Mouse (Mus musculus): ENCODE results near the gene Egflam. TPM values are rescaled to one million over a fixed set of nuclear protein-coding genes. Genes with fewer than 3 reads are reported as not detected.

The Egflam gene
- total and polyA plus RNA-seq, 3 experiments = not detected

- no peaks in the 10 kb centered on the region for H3K4me1 ChIP-seq (ENCODE audit: control insufficient read depth in 1 of 2, insufficient read depth in 2 of 2)
- TF ChIP-seq SMC3 (IDR thresholded peaks at IDR 0.05; ENCODE audit: low read depth, low read length) = no peak
- TF ChIP-seq CTCF (conservative IDR thresholded peaks at IDR 0.05 in 1 of 2, IDR thresholded peaks at IDR 0.05 in 1 of 2; ENCODE audit: low read depth in 2 of 2, low read length in 2 of 2) = no peak
- no peak for TF ChIP-seq HCFC1 (IDR thresholded peaks at IDR 0.05; ENCODE audit: low read depth, low read length)
- no peak for TF ChIP-seq IRF4 (IDR thresholded peaks at IDR 0.05; ENCODE audit: low read depth, low read length)
- TF ChIP-seq MAZ (IDR thresholded peaks at IDR 0.05; ENCODE audit: low read depth, low read length) = no peak
- TF ChIP-seq GABPA (IDR thresholded peaks at IDR 0.05; ENCODE audit: insufficient replicate concordance, low read depth, low read length) = no peak
- TF ChIP-seq ZMIZ1 (IDR thresholded peaks at IDR 0.05; ENCODE audit: low read depth, low read length) = no peak
- no peak for TF ChIP-seq TCF12 (IDR thresholded peaks at IDR 0.05; ENCODE audit: low read depth, low read length)
- no peak for TF ChIP-seq ZNF384 (IDR thresholded peaks at IDR 0.05; ENCODE audit: low read depth, low read length)
- TF ChIP-seq MAX (IDR thresholded peaks at IDR 0.05; ENCODE audit: low read length) = no peak
- no peak for TF ChIP-seq ZC3H11A (IDR thresholded peaks at IDR 0.05; ENCODE audit: low read depth, low read length)
- TF ChIP-seq ELF1 (IDR thresholded peaks at IDR 0.05; ENCODE audit: low read depth, low read length) = no peak
- no peak for TF ChIP-seq RAD21 (IDR thresholded peaks at IDR 0.05; ENCODE audit: low read depth, low read length)
- TF ChIP-seq EP300 (IDR thresholded peaks at IDR 0.05; ENCODE audit: low read length) = no peak
- no peak for TF ChIP-seq POLR2A (IDR thresholded peaks at IDR 0.05; ENCODE audit: low read depth, low read length)
- dilution Hi-C loops (cut with MboI; ENCODE audit: extremely low pct_ligation_motif_present, extremely low pct_unique_long_range_greater_than_20kb, low sequenced_read_pairs) (no loop called here), in situ Hi-C loops (cut with MboI; ENCODE audit: low pct_ligation_motif_present, low pct_unique_long_range_greater_than_20kb, low sequenced_read_pairs) (no loop called here)
- no peak for DNase-seq (ENCODE audit: extremely low read depth)
- H3K4me2 ChIP-seq (ENCODE audit: insufficient read depth, low read depth, poor library complexity, severe bottlenecking) = no peak overlapping the region
- H3K79me2 ChIP-seq (replicated peaks; ENCODE audit: control insufficient read depth, extremely low read depth, insufficient read depth, poor library complexity, severe bottlenecking) = no peaks in the 10 kb centered on the region
- H3K4me3 ChIP-seq (replicated peaks in 1 of 3; ENCODE audit: low read depth in 2 of 3, low read length in 2 of 3, poor library complexity in 1 of 3) = no peak overlapping the region
- H3K27me3 ChIP-seq (replicated peaks) = peaks cover 46% of the 10 kb centered on the region
- H3K27ac ChIP-seq (ENCODE audit: insufficient read depth, low read depth) = no peak overlapping the region
- H3K36me3 ChIP-seq (replicated peaks in 1 of 2; ENCODE audit: control insufficient read depth in 1 of 2, insufficient read depth in 1 of 2, low read length in 1 of 2) = no peaks in the 10 kb centered on the region
- H3K9ac ChIP-seq (ENCODE audit: insufficient read depth, low read depth) = no peak overlapping the region
- no peaks in the 10 kb centered on the region for H3K9me3 ChIP-seq (replicated peaks; ENCODE audit: low read length)
These were observed 116.6 kb downstream of the Egflam start for GRCm38 (mm10) chr15:7281579-7281978.

GRCm38 (mm10) chr15:7263822-7264221 lies 134.4 kb downstream of the Egflam start:
- in situ Hi-C loops (cut with MboI; ENCODE audit: low pct_ligation_motif_present, low pct_unique_long_range_greater_than_20kb, low sequenced_read_pairs) = no loop called here

More at GRCm38 (mm10) chr15:7263822-7264221, 134.4 kb downstream of the Egflam start:
- peak; percentile 65 for DNase-seq (ENCODE audit: extremely low read depth)
- Histone ChIP-seq H3K9ac (ENCODE audit: insufficient read depth, low read depth) (no peak overlapping the region), H3K36me3 (replicated peaks in 1 of 2; ENCODE audit: control insufficient read depth in 1 of 2, insufficient read depth in 1 of 2, low read length in 1 of 2) (no peaks in the 10 kb centered on the region), H3K4me1 (ENCODE audit: control insufficient read depth in 1 of 2, insufficient read depth in 2 of 2) (no peaks in the 10 kb centered on the region), H3K27me3 (replicated peaks) (peaks cover 57% of the 10 kb centered on the region), H3K79me2 (replicated peaks; ENCODE audit: control insufficient read depth, extremely low read depth, insufficient read depth, poor library complexity, severe bottlenecking) (no peaks in the 10 kb centered on the region), H3K27ac (ENCODE audit: insufficient read depth, low read depth) (no peak overlapping the region), H3K4me3 (replicated peaks in 1 of 3; ENCODE audit: low read depth in 2 of 3, low read length in 2 of 3, poor library complexity in 1 of 3) (no peak overlapping the region), H3K9me3 (replicated peaks; ENCODE audit: low read length) (no peaks in the 10 kb centered on the region), H3K4me2 (ENCODE audit: insufficient read depth, low read depth, poor library complexity, severe bottlenecking) (no peak overlapping the region)
- TF ChIP-seq CHD1 (IDR thresholded peaks at IDR 0.05; ENCODE audit: low read depth, low read length) (no peak), MEF2A (IDR thresholded peaks at IDR 0.05; ENCODE audit: borderline replicate concordance, low read depth, low read length) (no peak), MAZ (IDR thresholded peaks at IDR 0.05; ENCODE audit: low read depth, low read length) (no peak), E2F4 (IDR thresholded peaks at IDR 0.05; ENCODE audit: insufficient replicate concordance, low read depth, low read length) (no peak), RAD21 (IDR thresholded peaks at IDR 0.05; ENCODE audit: low read depth, low read length) (peak; percentile 60), JUN (IDR thresholded peaks at IDR 0.05; ENCODE audit: insufficient read depth, low read depth, low read length) (no peak), MYC (IDR thresholded peaks at IDR 0.05; ENCODE audit: low read depth, low read length) (no peak), ZC3H11A (IDR thresholded peaks at IDR 0.05; ENCODE audit: low read depth, low read length) (no peak), IRF4 (IDR thresholded peaks at IDR 0.05; ENCODE audit: low read depth, low read length) (no peak), SMC3 (IDR thresholded peaks at IDR 0.05; ENCODE audit: low read depth, low read length) (peak; percentile 75), NELFE (IDR thresholded peaks at IDR 0.05; ENCODE audit: low read depth, low read length) (peak; percentile 37; the same call in 1 of the 2 replicates), SIN3A (IDR thresholded peaks at IDR 0.05; ENCODE audit: low read length) (no peak), ZNF384 (IDR thresholded peaks at IDR 0.05; ENCODE audit: low read depth, low read length) (no peak), BHLHE40 (IDR thresholded peaks at IDR 0.05; ENCODE audit: low read depth, low read length) (no peak), CHD2 (IDR thresholded peaks at IDR 0.05; ENCODE audit: low read length) (no peak), MXI1 (IDR thresholded peaks at IDR 0.05; ENCODE audit: low read depth, low read length) (no peak), PAX5 (IDR thresholded peaks at IDR 0.05; ENCODE audit: low read length) (no peak), TCF12 (IDR thresholded peaks at IDR 0.05; ENCODE audit: low read depth, low read length) (no peak), ETS1 (conservative IDR thresholded peaks at IDR 0.05; ENCODE audit: low read depth, low read length) (no peak), CTCF (conservative IDR thresholded peaks at IDR 0.05 in 1 of 2, IDR thresholded peaks at IDR 0.05 in 1 of 2; ENCODE audit: low read depth in 2 of 2, low read length in 2 of 2) (peak; percentile 83 to 95), GABPA (IDR thresholded peaks at IDR 0.05; ENCODE audit: insufficient replicate concordance, low read depth, low read length) (no peak), KAT2A (IDR thresholded peaks at IDR 0.05; ENCODE audit: insufficient replicate concordance, low read length) (no peak), USF2 (conservative IDR thresholded peaks at IDR 0.05; ENCODE audit: low read depth, low read length) (no peak), HCFC1 (IDR thresholded peaks at IDR 0.05; ENCODE audit: low read depth, low read length) (no peak)
- dilution Hi-C loops (cut with MboI; ENCODE audit: extremely low pct_ligation_motif_present, extremely low pct_unique_long_range_greater_than_20kb, low sequenced_read_pairs) = no loop called here
